Mouse (Mus musculus) stomach, embryonic 16.5 days (tissue): ENCODE results near the gene Mpped1. TPM values are rescaled to one million over a fixed set of nuclear protein-coding genes. Genes with fewer than 3 reads are reported as not detected.

Experiments used
- ATAC-seq: fragments of 200-750 bp; cut with Nextera tagmentation; 2 replicates; pipeline ENCODE4 v1.8.0; 2017; ENCODE audit warnings: moderate number of reproducible peaks, moderate TSS enrichment; ENCODE audit not compliant: insufficient read depth, low FRiP score
- H3K27ac ChIP-seq: fragments of 300-500 bp; sonication (generic); 2 replicates; pipeline ENCODE4 v1.5.1; 2014; ENCODE audit warnings: low read length
- H3K27me3 ChIP-seq: fragments of 300-500 bp; sonication (generic); 2 replicates; pipeline ENCODE4 v1.6.1; 2014; ENCODE audit warnings: low read length, control low read depth, mixed read lengths; ENCODE audit not compliant: control insufficient read depth, insufficient read depth
- H3K36me3 ChIP-seq: fragments of 300-500 bp; sonication (generic); 2 replicates; pipeline ENCODE4 v1.6.1; 2014; ENCODE audit warnings: low read length; ENCODE audit not compliant: control insufficient read depth, insufficient read depth
- H3K4me1 ChIP-seq: fragments of 300-500 bp; sonication (generic); 2 replicates; pipeline ENCODE4 v1.6.1; 2014; ENCODE audit warnings: low read length, control low read depth, mixed read lengths; ENCODE audit not compliant: control insufficient read depth, insufficient read depth
- H3K4me2 ChIP-seq: fragments of 300-500 bp; sonication (generic); 2 replicates; pipeline ENCODE4 v1.6.1; 2014; ENCODE audit warnings: low read depth, low read length, mixed read lengths
- H3K4me3 ChIP-seq: fragments of 300-500 bp; sonication (generic); replicated peaks from 2 replicates; pipeline ENCODE4 v1.5.1; 2014; ENCODE audit warnings: mild to moderate bottlenecking, low read length
- H3K9ac ChIP-seq: fragments of 300-500 bp; sonication (generic); 2 replicates; pipeline ENCODE4 v1.6.1; 2014; ENCODE audit warnings: low read length
- H3K9me3 ChIP-seq: fragments of 300-500 bp; sonication (generic); replicated peaks from 2 replicates; pipeline ENCODE4 v1.6.1; 2016; ENCODE audit warnings: low read length, control low read depth; ENCODE audit not compliant: control insufficient read depth
- WGBS: fragments of 180-500 bp; shearing (Covaris S2); extraction: QIAGEN DNeasy Blood & Tissue Kit; methylation state at CpG from one replicate; pipeline ENCODE4 v1.1.7; 2014; 5-methylcytosine and 5-hydroxymethylcytosine counted together
- polyA plus RNA-seq: library from polyadenylated mRNA; unstranded; fragments of >200 nt; fragmentation: Nextera tagmentation; extraction: Ambion mirVana; gene quantifications from 2 replicates; pipeline ENCODE4 v1.2.1, GENCODE M21; 2015

The Mpped1 gene
- 0.37 and 0.61 TPM in 2 replicates for polyA plus RNA-seq

- Histone ChIP-seq H3K4me1 (no peaks in the 10 kb centered on the region), H3K9me3 (no peaks in the 10 kb centered on the region), H3K9ac (peak within 1 kb of the TSS; percentile 66), H3K36me3 (no peaks in the 10 kb centered on the region), H3K4me3 (peak within 1 kb of the TSS; percentile 50), H3K27me3 (peaks cover 41% of the 10 kb centered on the region), H3K4me2 (peak within 1 kb of the TSS; percentile 83), H3K27ac (no peak within 1 kb of the TSS)
- WGBS, result 4% methylated on average over 29 of the region's 37 CpGs
- ATAC-seq, result peak; percentile 21; the same call in 1 of the 2 replicates
Measured at GRCm38 (mm10) chr15:83779387-83779786, at the start of gene Mpped1. Gene Mpped1 (plus strand): TSS chr15:83779467.

- Histone ChIP-seq H3K4me2 (no peak overlapping the region), H3K36me3 (no peaks in the 10 kb centered on the region)
- 25% methylated on average over 21 of the region's 21 CpGs for WGBS
Measured at GRCm38 (mm10) chr15:83740676-83741422, 38.4 kb upstream of the Mpped1 start.

GRCm38 (mm10) chr15:83742018-83742417 lies 37.2 kb upstream of the Mpped1 start:
- H3K9ac ChIP-seq, result no peak overlapping the region
- H3K4me1 ChIP-seq, result peaks cover 11% of the 10 kb centered on the region
- WGBS, result 73% methylated on average over 1 of the region's 1 CpGs
- no peaks in the 10 kb centered on the region for H3K36me3 ChIP-seq
- no peak overlapping the region for H3K4me2 ChIP-seq
- H3K27ac ChIP-seq, result no peak overlapping the region
- H3K4me3 ChIP-seq, result no peak overlapping the region
- ATAC-seq, result no peak
- no peaks in the 10 kb centered on the region for H3K9me3 ChIP-seq
- no peaks in the 10 kb centered on the region for H3K27me3 ChIP-seq

More at GRCm38 (mm10) chr15:83740676-83741422, 38.4 kb upstream of the Mpped1 start:
- Histone ChIP-seq H3K27ac (peak overlapping the region; percentile 64; the same call in 1 of the 2 replicates), H3K9ac (0 out of 2 replicates have a peak overlapping the region, but pooled peaks have one; percentile 10), H3K27me3 (no peaks in the 10 kb centered on the region), H3K9me3 (no peaks in the 10 kb centered on the region), H3K4me3 (no peak overlapping the region), H3K4me1 (peaks cover 11% of the 10 kb centered on the region)
- no peak for ATAC-seq

GRCm38 (mm10) chr15:83746311-83746710 lies 33.0 kb upstream of the Mpped1 start:
- Histone ChIP-seq H3K4me3 (no peak overlapping the region), H3K4me2 (no peak overlapping the region), H3K36me3 (no peaks in the 10 kb centered on the region), H3K9me3 (no peaks in the 10 kb centered on the region), H3K27ac (no peak overlapping the region), H3K4me1 (peaks cover 2% of the 10 kb centered on the region), H3K9ac (no peak overlapping the region), H3K27me3 (no peaks in the 10 kb centered on the region; the same call in 1 of the 2 replicates)
- peak; percentile 13; the same call in 1 of the 2 replicates for ATAC-seq
- WGBS, result 41% methylated on average over 16 of the region's 16 CpGs

GRCm38 (mm10) chr15:83748986-83749385 lies 30.3 kb upstream of the Mpped1 start:
- Histone ChIP-seq H3K9me3 (no peaks in the 10 kb centered on the region), H3K27me3 (no peaks in the 10 kb centered on the region; the same call in 1 of the 2 replicates), H3K27ac (no peak overlapping the region), H3K4me1 (no peaks in the 10 kb centered on the region), H3K4me2 (no peak overlapping the region), H3K9ac (no peak overlapping the region), H3K36me3 (no peaks in the 10 kb centered on the region), H3K4me3 (no peak overlapping the region)
- WGBS, result 74% methylated on average over 6 of the region's 6 CpGs
- ATAC-seq, result no peak

- H3K27ac ChIP-seq, result no peak overlapping the region
- no peak overlapping the region for H3K4me3 ChIP-seq
- H3K9ac ChIP-seq, result no peak overlapping the region
- H3K36me3 ChIP-seq, result no peaks in the 10 kb centered on the region
- WGBS, result 59% methylated on average over 9 of the region's 9 CpGs
- no peaks in the 10 kb centered on the region; the same call in 1 of the 2 replicates for H3K27me3 ChIP-seq
- no peaks in the 10 kb centered on the region for H3K4me1 ChIP-seq
- no peak for ATAC-seq
- peaks cover 2% of the 10 kb centered on the region; the same call in 1 of the 2 replicates for H3K9me3 ChIP-seq
- H3K4me2 ChIP-seq, result no peak overlapping the region
Measured at GRCm38 (mm10) chr15:83749436-83749835, 29.8 kb upstream of the Mpped1 start.

- no peaks in the 10 kb centered on the region for H3K4me1 ChIP-seq
Measured at GRCm38 (mm10) chr15:83756742-83757141, 22.5 kb upstream of the Mpped1 start.

GRCm38 (mm10) chr15:83758958-83759357 lies 20.3 kb upstream of the Mpped1 start:
- Histone ChIP-seq H3K36me3 (no peaks in the 10 kb centered on the region), H3K27me3 (no peaks in the 10 kb centered on the region), H3K9ac (no peak overlapping the region), H3K4me3 (no peak overlapping the region), H3K9me3 (peaks cover 5% of the 10 kb centered on the region; the same call in 1 of the 2 replicates), H3K27ac (no peak overlapping the region), H3K4me2 (no peak overlapping the region), H3K4me1 (no peaks in the 10 kb centered on the region)
- no peak for ATAC-seq
- 14% methylated on average over 4 of the region's 4 CpGs for WGBS

More at GRCm38 (mm10) chr15:83756742-83757141, 22.5 kb upstream of the Mpped1 start:
- no peak overlapping the region for H3K4me2 ChIP-seq
- H3K9ac ChIP-seq, result no peak overlapping the region
- no peak overlapping the region for H3K27ac ChIP-seq
- H3K36me3 ChIP-seq, result no peaks in the 10 kb centered on the region
- H3K9me3 ChIP-seq, result peaks cover 5% of the 10 kb centered on the region; the same call in 1 of the 2 replicates
- no peak for ATAC-seq
- no peak overlapping the region for H3K4me3 ChIP-seq
- 20% methylated on average over 9 of the region's 9 CpGs for WGBS
- no peaks in the 10 kb centered on the region for H3K27me3 ChIP-seq

GRCm38 (mm10) chr15:83760683-83761082 lies 18.6 kb upstream of the Mpped1 start:
- Histone ChIP-seq H3K27me3 (no peaks in the 10 kb centered on the region), H3K4me3 (no peak overlapping the region), H3K4me2 (no peak overlapping the region), H3K9me3 (no peaks in the 10 kb centered on the region), H3K27ac (no peak overlapping the region), H3K36me3 (no peaks in the 10 kb centered on the region), H3K4me1 (no peaks in the 10 kb centered on the region), H3K9ac (no peak overlapping the region)
- ATAC-seq, result no peak
- WGBS, result 5% methylated on average over 10 of the region's 10 CpGs
